Mouse (Mus musculus): Measurements from ENCODE around the gene Macc1.

DNA sequence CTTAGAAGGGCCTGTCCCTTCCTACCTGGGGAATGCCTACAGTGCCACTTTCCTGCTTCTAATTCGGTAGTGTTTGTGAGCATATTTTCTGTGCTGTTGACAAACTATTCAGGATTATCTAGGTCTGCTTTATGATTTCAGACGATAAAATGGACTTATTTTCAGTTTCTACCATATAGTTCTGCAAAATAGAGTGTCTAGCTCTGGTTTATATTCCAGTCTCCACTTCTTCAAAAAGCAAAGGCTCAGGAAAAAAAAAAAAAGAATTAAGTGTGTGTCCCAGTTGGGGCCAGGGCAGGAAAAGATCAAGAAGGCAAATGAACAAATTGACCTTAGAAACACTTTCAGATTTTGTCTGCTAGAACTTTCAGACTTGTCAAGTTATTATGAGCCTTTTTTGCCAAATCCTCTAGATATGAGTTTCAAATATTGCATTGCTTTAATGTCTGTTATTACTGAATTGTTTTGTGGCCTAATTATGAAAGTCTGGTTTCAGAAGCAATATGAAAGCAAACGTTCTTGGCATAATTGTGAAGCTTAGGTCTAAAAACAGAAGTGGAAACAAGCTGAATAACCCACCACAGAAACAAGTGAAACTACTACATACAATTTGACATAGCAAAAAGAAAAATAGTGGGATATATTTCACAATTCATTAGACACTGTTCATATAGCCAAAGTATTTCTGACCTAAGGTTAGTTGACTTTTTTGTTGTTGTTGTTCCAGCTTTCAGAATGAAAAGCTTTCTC lies 881 bp upstream of the Macc1 start:
- TF ChIP-seq POLR2A (IDR thresholded peaks at IDR 0.05; ENCODE audit: low read depth, low read length) (no peak), CTCF (conservative IDR thresholded peaks at IDR 0.05; ENCODE audit: insufficient read depth, insufficient read length, low read depth, low read length) (no peak)
